Mouse (Mus musculus) liver, embryonic 14.5 days (tissue): ENCODE results near the gene Lmntd1. TPM values are rescaled to one million over a fixed set of nuclear protein-coding genes. Genes with fewer than 3 reads are reported as not detected.

ENCODE experiments used
- ATAC-seq: fragments of 200-750 bp; cut with Nextera tagmentation; 2 replicates; pipeline ENCODE4 v1.8.0; 2017; ENCODE audit warnings: moderate number of reproducible peaks, mild to moderate bottlenecking, moderate library complexity; ENCODE audit not compliant: insufficient read depth
- DNase-seq, 3 experiments: peaks; one replicate each; pipeline ENCODE4 v3.0.0-alpha.2; 2012 to 2013; ENCODE audit warnings: low read depth in 3 of 3, low spot score in 3 of 3
- H3K27ac ChIP-seq: fragments of 300-500 bp; sonication (generic); 2 replicates; pipeline ENCODE4 v1.5.1; 2014; ENCODE audit warnings: moderate library complexity, mild to moderate bottlenecking, control low read depth, inconsistent platforms
- H3K27me3 ChIP-seq: fragments of 300-500 bp; sonication (generic); 2 replicates; pipeline ENCODE4 v1.6.1; 2014; ENCODE audit warnings: mild to moderate bottlenecking, low read length, moderate library complexity; ENCODE audit not compliant: control insufficient read depth, insufficient read depth
- H3K36me3 ChIP-seq: fragments of 300-500 bp; sonication (generic); replicated peaks from 2 replicates; pipeline ENCODE4 v1.6.1; 2014; ENCODE audit warnings: low read depth; ENCODE audit not compliant: control insufficient read depth, insufficient read depth
- H3K4me1 ChIP-seq, 2 experiments: fragments of 200-500 bp in 1 of 2; fragments of 300-500 bp in 1 of 2; sonication (generic) in 1 of 2; replicated peaks; 2 replicates each; pipeline ENCODE4 v1.6.1; 2012 to 2014; ENCODE audit warnings: antibody characterized with exemption in 1 of 2, inconsistent platforms in 1 of 2, low read length in 1 of 2; ENCODE audit not compliant: control insufficient read depth in 2 of 2, insufficient read depth in 2 of 2
- H3K4me2 ChIP-seq: fragments of 300-500 bp; sonication (generic); 2 replicates; pipeline ENCODE4 v1.6.1; 2014; ENCODE audit warnings: low read depth, mild to moderate bottlenecking, control low read depth, moderate library complexity
- H3K4me3 ChIP-seq, 2 experiments: fragments of 200-500 bp in 1 of 2; fragments of 300-500 bp in 1 of 2; sonication (generic) in 1 of 2; 2 replicates each; pipeline ENCODE4 v1.5.1; 2012 to 2014; ENCODE audit warnings: low read depth in 2 of 2, low read length in 2 of 2, mild to moderate bottlenecking in 2 of 2, control low read depth in 1 of 2, inconsistent platforms in 1 of 2, moderate library complexity in 1 of 2; ENCODE audit not compliant: insufficient read depth in 1 of 2
- H3K9ac ChIP-seq: fragments of 300-500 bp; sonication (generic); replicated peaks from 2 replicates; pipeline ENCODE4 v1.6.1; 2014; ENCODE audit warnings: mild to moderate bottlenecking, control low read depth, moderate library complexity
- H3K9me3 ChIP-seq: fragments of 300-500 bp; sonication (generic); 2 replicates; pipeline ENCODE4 v1.6.1; 2016; ENCODE audit warnings: low read length, mixed read lengths; ENCODE audit not compliant: control insufficient read depth
- CTCF ChIP-seq: IDR thresholded peaks from 2 replicates; pipeline ENCODE4 v1.5.1; 2016; ENCODE audit warnings: antibody characterized with exemption, low read depth, control low read depth
- EP300 ChIP-seq: IDR thresholded peaks from 2 replicates; pipeline ENCODE4 v1.6.1; 2016; ENCODE audit warnings: antibody characterized with exemption, low read depth
- WGBS: fragments of 180-500 bp; shearing (Covaris S2); extraction: QIAGEN DNeasy Blood & Tissue Kit; methylation state at CpG from one replicate; pipeline ENCODE4 v1.1.7; 2014; ENCODE audit not compliant: insufficient replicate concordance; 5-methylcytosine and 5-hydroxymethylcytosine counted together
- polyA plus RNA-seq, 2 experiments: library from polyadenylated mRNA; depleted of rRNA in 1 of 2; stranded (reverse) in 1 of 2; unstranded in 1 of 2; fragments of >200 nt; fragmentation: Nextera tagmentation in 1 of 2; extraction: Ambion mirVana in 1 of 2; gene quantifications; 2 replicates each; pipeline versions ENCODE4 v1.2.1 to v1.2.3; 2012 to 2014

Lmntd1 gene
- polyA plus RNA-seq, 2 experiments, result 0.02 TPM; not detected in 1

- no peak for DNase-seq
- H3K4me3 ChIP-seq, result no peak overlapping the region
- WGBS, result 66% methylated on average over 10 of the region's 10 CpGs
Measured at GRCm38 (mm10) chr6:145404369-145405051, 209.6 kb downstream of the Lmntd1 start.

DNA sequence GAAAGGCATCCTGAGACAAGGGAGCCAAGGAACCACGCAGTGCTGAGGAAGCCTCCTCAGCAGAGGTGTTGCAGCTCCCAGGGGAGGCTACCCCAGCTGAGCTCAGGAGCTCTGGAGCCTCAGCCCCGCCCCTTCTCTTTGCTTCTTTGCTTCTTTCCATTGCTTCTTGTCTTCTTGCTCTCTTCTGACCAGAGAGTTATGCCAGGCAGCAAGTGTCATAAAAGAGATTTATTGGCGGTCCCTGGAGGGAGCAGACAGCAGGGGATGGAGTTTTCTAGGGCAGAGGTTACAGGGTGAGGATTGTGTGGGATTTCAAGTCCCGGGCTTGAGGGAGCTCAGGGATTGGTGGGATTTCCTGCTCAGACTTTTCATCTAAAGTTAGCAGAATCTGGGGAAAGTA, 213.0 kb downstream of the Lmntd1 start:
- Histone ChIP-seq H3K27ac (no peak overlapping the region), H3K27me3 (no peaks in the 10 kb centered on the region), H3K9ac (no peak overlapping the region), H3K9me3 (no peaks in the 10 kb centered on the region), H3K4me1 (no peaks in the 10 kb centered on the region), H3K36me3 (no peaks in the 10 kb centered on the region), H3K4me2 (no peak overlapping the region), H3K4me3 (no peak overlapping the region)
- 26% methylated on average over 4 of the region's 4 CpGs for WGBS
- TF ChIP-seq EP300 (no peak), CTCF (no peak)
- ATAC-seq (no peak), DNase-seq (no peak)

More at GRCm38 (mm10) chr6:145404369-145405051, 209.6 kb downstream of the Lmntd1 start:
- no peak for TF ChIP-seq EP300
- TF ChIP-seq CTCF, result no peak
- H3K9ac ChIP-seq, result no peak overlapping the region
- H3K27me3 ChIP-seq, result no peaks in the 10 kb centered on the region
- no peak for ATAC-seq
- no peaks in the 10 kb centered on the region for H3K4me1 ChIP-seq
- no peaks in the 10 kb centered on the region for H3K9me3 ChIP-seq
- H3K4me2 ChIP-seq, result no peak overlapping the region
- no peak overlapping the region for H3K27ac ChIP-seq
- H3K36me3 ChIP-seq, result no peaks in the 10 kb centered on the region

- H3K4me3 ChIP-seq, result no peak overlapping the region
- H3K9ac ChIP-seq, result no peak overlapping the region
- no peak overlapping the region for H3K4me2 ChIP-seq
- H3K36me3 ChIP-seq, result no peaks in the 10 kb centered on the region
- no peaks in the 10 kb centered on the region for H3K9me3 ChIP-seq
- no peak for TF ChIP-seq EP300
- no peak for TF ChIP-seq CTCF
- H3K27me3 ChIP-seq, result no peaks in the 10 kb centered on the region
- DNase-seq, result no peak
- WGBS, result 70% methylated on average over 4 of the region's 4 CpGs
- no peaks in the 10 kb centered on the region for H3K4me1 ChIP-seq
- no peak overlapping the region for H3K27ac ChIP-seq
- no peak for ATAC-seq
Measured at GRCm38 (mm10) chr6:145397881-145398280, 216.2 kb downstream of the Lmntd1 start.

DNA sequence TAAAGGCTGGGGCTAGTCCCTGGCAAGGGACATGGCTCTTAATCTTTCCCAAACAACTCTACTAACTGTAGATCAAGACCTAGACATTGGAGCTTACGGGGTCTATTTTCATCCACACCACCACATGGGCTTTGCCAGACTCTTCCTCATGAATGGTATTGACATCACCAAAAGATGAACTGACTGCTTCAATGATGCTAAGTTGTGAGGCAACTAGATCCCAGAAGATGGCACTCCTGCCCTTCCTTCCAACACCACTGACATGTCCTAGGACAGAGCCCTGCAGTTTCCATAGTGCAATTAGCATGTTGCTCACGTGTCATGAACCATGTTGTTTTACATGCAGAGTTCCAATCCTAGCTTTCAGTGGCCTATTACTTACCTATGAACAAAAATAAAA, 217.6 kb downstream of the Lmntd1 start:
- Histone ChIP-seq H3K27ac (no peak overlapping the region), H3K36me3 (no peaks in the 10 kb centered on the region), H3K9me3 (no peaks in the 10 kb centered on the region), H3K27me3 (no peaks in the 10 kb centered on the region), H3K9ac (no peak overlapping the region), H3K4me2 (no peak overlapping the region), H3K4me1 (no peaks in the 10 kb centered on the region), H3K4me3 (no peak overlapping the region)
- WGBS, result 72% methylated on average over 2 of the region's 2 CpGs
- DNase-seq, result no peak
- TF ChIP-seq EP300 (no peak), CTCF (peak; percentile 13; the same call in 1 of the 2 replicates)
- no peak for ATAC-seq

GRCm38 (mm10) chr6:145390421-145390820, 223.7 kb downstream of the Lmntd1 start:
- Histone ChIP-seq H3K9me3 (no peaks in the 10 kb centered on the region), H3K27ac (no peak overlapping the region), H3K4me1 (no peaks in the 10 kb centered on the region; a peak in 1 of 4 replicates), H3K9ac (no peak overlapping the region), H3K4me2 (no peak overlapping the region), H3K27me3 (no peaks in the 10 kb centered on the region), H3K36me3 (no peaks in the 10 kb centered on the region), H3K4me3 (no peak overlapping the region)
- TF ChIP-seq CTCF (no peak), EP300 (no peak)
- 45% methylated on average over 2 of the region's 2 CpGs for WGBS
- DNase-seq (no peak), ATAC-seq (no peak)
